Mouse (Mus musculus): ENCODE results near the gene Smim27.

DNA sequence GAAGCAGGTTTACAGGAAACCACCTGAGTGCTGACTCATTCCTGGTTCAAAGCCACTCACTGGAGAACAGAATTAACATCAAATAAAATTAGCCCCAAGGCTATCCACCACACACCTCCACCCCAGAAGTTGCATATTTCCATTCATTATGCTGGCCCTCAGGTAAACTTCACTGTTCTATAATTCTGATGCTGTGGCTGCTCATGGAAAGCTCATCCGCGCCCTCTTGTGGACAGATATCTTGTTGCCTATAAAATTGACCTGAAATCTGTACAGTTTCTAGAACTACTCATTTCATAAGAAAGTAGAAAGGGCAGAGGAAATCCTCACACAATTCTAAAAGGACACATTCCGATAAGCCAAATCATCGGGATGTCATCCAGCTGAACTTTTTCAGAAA, 16.2 kb downstream of the Smim27 start:
- TF ChIP-seq USF1 (IDR thresholded peaks at IDR 0.05; ENCODE audit: low read depth) (no peak), POLR2A (IDR thresholded peaks at IDR 0.05; ENCODE audit: insufficient read length, low read depth) (no peak), CEBPB (IDR thresholded peaks at IDR 0.05; ENCODE audit: insufficient read depth, poor library complexity, severe bottlenecking) (no peak), MYOG (IDR thresholded peaks at IDR 0.05; ENCODE audit: control insufficient read depth in 1 of 3, insufficient read depth in 1 of 3, insufficient read length in 2 of 3, low read depth in 2 of 3) (no peak)
